Mouse (Mus musculus) layer of hippocampus, adult 8-10 months (tissue): Measurements from ENCODE around the gene Prkab1. TPM values are rescaled to one million over a fixed set of nuclear protein-coding genes. Genes with fewer than 3 reads are reported as not detected.

Experiments
- DNase-seq, 2 experiments: peaks; one replicate each; pipeline ENCODE4 v3.0.0; 2022; ENCODE audit warnings: low spot score in 2 of 2
- total RNA-seq, 4 experiments: library from RNA; stranded (reverse); gene quantifications; 2 replicates each; pipeline ENCODE4 v1.2.4; 2022

The Prkab1 gene
- 10 to 100 TPM; 20.9 to 27.1 (median 22.6) TPM for total RNA-seq

DNA sequence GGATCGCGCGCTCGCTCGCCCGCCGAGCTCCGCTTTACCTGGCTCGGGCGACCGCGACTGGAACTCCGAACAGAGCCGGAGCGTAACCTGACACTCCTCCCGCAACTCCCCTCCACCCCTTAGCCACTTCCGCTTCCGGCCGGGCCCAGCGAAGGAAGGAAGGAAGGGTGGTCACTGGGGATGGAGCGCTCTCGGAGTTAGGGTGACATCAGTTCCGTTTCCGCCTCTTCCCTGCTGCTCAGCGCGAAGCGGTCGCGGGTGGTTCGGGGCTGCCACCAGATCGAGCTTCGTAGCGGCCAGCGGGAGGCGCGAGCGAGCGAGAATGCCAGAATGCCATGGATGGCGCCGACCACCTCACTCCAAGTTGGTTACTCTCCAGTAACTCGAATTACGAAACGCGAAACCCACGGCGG lies at the start of gene Prkab1:
Gene Prkab1 (minus strand): TSS at position 182 of the 413 bp plus-strand sequence.
- DNase-seq, result peak; percentile 89 to 90

DNA sequence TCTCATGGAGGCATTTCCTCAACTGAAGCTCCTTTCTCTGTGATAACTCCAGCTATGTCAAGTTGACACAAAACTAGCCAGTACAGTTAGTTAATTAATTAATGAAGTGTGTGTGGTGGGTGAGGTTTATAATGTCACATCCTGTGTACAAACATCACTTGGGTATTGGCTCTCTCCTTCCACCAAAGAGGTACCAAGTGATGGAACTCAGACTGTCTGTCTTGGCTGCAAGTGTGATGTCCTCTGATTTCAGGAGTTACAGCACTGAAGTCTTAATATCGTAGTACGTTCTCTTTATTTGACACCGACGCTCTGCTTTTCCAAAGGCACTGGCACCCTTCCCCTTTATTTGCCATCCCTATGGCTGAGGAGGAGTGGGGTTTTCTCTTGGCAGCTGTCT lies 45.3 kb upstream of the Prkab1 start:
- DNase-seq, result no peak

DNA sequence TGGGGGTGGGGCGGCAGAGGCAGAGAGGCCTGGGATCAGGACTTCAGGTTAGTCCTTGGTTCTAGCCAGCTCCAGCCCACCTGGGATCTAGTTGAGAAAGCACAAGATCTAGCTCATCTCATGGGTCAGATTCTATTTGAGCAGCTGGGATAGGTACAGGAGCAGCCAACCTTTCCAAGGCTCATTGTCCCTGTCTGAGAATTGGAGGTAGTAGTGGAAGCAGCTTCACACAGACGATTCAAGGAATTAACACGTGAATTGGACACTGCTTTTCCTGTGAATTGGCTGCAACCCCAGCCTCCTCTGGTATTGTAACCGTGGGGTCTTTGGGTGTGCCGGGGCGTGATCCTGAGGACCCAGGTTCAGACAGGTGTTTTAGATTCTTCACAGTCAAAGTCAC lies 28.5 kb upstream of the Prkab1 start:
- no peak for DNase-seq

DNA sequence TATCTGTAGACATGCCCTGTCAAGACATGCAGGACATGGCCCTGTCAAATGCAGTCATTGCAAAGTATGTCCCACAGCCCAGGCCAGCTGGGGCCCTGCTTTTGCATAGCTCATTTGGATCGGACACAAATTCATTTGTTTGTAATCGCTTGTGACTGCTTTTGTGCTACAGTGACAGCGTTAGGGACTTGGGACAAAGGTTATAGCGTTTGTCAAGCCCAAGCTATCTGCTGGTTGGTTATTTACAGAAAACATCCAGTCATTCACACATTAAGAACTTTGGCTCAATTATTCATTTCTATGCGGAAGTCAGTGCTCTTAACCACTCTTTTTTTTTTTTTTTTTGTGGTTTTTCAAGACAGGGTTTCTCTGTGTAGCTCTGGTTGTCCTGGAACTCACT lies 27.9 kb upstream of the Prkab1 start:
- DNase-seq, result no peak

DNA sequence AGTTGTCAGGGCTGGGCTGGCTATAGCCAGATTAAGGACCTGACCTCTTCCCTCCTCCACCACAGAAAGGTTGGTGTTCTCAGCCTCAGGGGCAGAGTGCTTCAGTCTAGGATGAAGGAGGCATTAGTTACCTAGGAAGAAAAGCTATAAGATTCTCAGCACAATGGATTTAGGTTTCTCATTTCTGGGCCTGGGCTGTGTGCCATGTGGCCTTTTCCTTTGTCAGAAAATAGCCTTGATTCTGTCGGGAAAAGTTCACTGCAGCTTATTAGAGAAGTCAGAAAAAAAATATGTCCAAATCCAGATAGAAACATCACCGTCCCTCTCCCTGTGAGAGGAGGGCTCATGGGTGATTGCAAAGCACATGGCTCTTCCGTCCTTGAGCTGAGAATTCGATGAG lies 25.5 kb upstream of the Prkab1 start:
- DNase-seq, result no peak

DNA sequence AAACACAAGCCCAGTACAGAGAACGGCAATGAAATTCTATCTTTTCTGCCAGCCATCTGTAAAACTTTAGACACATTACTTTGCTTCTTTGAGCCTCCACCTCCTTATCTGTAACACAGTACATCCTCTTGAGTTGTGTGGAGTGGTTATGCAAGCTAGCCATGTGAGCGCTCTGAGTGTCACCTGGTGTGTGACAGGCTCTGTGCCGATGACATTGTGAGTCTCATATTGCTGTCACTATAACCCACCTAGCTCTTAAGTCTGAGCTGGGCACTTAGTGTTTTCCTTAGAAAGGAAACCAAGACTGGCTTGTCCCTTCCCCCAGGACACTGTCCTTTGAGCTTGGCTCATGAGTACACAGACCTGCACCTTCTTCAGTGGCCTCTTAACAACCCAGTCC lies 24.0 kb upstream of the Prkab1 start:
- no peak for DNase-seq

DNA sequence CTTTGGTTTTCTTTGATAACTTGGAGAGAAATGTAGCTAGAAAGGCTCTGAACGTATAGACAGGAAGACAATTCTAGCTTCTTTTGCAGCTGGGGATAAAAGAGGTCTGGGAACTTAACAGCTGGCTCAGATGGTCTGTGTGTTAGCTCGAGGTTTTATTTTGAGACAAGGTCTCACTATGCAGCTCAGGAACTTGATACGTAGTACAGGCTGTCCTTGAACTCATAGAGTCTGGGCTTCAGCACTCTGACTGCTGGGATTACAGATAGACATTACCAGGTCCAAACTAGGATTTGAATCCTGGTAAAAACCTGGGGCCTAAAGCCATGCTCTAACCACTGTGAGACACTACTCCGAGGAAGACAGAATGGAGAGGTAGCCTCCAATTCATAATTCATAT lies 21.9 kb upstream of the Prkab1 start:
- no peak for DNase-seq

DNA sequence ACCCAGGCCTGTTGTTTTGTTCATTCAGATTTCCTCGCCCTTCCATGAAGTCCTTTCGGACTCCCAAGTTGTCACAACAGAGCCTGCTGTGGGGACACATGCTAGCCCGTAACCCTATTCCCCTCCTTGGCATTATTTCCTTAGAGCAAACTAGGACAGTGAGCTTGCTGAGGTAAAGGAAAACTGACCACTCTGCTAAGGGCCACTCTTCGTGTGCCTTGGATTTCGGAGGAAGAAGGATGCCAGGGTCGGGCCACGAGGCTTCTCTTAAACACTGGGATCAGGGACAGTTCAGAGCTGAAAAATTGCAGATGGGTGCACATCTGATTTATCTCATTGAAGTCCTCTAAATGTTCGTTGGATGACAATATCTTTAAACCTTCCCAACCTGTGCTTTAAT lies 21.3 kb upstream of the Prkab1 start:
- DNase-seq, result no peak

DNA sequence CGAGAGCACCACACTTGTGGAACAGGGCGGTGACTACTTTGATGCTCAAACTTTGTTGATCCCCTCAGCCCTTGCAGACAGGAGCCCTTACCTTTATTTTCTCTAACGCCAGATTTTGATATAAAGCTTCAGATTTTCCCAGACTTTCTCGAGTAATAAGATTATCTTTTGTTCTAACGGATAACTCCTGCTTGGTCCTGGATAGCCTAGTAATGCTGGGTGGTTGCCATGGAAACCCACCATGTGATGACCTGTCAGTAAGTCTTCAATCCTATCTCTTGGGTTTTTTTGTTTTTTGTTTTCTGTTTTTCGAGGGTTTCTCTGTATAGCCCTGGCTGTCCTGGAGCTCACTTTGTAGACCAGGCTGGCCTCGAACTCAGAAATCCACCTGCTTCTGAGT lies 17.9 kb upstream of the Prkab1 start:
- no peak for DNase-seq

DNA sequence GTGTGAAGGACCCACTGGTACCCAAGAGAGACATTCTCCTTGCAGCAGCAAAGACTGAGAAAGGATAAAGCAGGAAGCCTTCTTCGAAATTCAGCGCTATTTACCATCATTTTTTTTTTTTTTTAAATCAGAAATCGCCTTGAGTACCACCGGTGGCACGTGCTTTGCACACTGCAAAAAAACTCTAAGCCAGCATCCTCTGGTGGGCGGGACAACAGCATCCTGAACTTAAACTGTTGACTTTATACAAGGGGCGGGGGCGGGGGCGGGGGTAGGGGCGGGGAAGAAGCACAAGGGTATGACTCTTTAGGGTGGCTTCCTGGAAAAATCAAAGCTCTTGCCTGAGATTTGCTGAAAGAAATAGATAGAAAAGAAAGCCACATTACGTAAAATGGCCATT lies 15.4 kb upstream of the Prkab1 start:
- no peak for DNase-seq

DNA sequence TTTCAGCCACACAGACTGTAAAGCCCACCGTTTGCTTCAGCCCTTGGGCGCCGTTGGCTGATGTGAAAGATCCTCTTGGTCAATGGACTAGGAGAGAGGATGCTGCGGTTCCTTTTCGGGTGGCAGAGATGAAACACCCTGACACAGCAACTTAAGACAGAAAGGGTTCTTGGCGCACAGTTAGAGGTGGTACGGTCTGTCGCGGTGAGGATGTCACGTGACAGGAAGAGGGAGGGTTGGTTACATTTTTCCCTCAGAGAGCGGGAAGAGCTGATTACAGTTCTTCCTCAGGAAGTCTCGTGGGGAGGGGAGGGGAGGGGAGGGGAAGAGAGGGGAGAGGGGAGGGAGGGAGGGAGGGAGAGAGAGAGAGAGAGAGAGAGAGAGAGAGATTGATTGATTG lies 13.4 kb upstream of the Prkab1 start:
- DNase-seq, result no peak

DNA sequence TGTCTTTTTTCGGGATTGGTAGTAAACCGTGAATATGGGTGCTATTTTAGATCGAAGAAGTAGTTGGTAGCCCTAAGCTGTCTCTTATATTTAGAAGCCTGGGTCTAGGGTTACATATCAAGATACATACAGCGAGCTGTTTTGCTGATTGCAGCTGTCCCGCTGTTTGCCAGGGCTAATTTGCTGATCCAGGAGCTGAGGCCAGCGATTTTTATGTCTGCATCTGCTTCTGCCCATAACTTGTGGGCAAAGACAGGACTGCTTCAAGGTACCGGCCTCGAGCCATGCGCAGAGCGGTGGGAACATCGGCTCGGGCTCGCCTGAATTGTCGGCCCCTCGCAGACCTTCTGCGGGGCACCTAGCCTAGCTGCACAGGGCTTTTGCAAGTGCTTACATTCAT lies 12.2 kb upstream of the Prkab1 start:
- DNase-seq, result no peak

DNA sequence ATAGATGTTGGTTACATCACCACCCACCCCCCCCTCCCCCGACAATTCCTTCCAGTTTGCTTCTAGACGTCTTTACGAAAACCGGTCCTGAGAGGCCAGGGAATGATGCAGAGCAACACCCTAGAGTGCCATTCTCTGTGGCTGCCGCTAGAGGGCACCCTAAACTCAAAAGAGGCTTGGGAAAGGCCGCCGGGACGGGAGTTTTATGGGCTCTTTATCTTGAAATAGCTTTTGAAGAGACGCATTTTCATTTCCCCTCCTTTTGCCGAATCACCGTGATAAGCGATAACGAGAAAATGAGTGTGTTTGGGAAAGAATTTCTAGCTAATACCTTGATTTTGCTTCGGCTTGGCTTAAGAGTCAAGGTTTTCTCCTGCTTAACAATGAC lies 6.9 kb upstream of the Prkab1 start:
- peak; percentile 38 to 56 for DNase-seq

DNA sequence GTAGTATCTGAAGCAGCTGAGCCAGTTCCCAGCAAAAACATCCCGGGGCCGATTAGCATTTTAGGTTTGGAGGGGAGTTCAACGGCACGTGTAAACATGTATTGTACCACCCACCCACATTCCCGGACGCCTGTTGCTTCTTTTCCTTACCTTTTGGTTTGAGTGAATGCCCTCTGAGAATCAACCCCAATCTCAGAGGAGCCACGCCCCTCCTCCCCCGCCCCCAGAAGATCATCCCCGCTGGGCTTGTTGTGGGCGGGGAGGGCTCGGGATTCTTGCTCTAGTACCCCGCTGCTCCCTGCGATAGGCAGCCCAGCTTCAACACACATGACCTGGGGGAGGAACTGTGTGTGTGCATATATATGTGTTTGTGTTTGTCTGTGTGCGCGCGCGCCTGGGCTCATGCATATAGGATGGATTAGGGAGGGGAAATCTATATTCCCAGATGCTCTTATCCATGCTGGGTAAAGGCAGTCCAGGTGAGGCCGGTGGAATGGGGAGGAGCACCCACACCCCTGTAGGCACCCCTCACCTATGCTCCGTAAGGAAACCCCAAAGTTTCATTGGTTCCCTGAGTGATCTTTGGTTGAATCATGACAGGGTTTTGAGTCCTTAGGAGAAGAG lies 6.4 kb upstream of the Prkab1 start:
- no peak for DNase-seq

DNA sequence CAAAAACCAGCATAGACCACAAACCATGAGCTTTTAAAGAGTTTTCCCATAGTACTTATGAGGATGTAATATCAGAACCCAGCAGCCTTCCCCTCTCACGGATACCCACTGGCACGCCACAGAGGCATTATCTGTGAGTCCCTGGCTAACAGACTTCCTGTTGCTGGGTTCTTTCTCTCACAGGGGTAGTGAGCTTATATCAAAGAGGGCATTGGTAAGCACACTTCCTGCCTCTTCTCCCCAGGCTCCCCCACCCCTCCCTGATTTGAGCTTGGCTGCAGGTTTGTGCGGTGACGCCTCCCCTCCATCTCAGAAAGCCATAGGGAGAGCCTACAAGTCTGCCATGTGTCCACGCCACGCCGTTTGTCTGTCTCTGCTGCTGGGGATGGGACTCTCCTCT lies 4.8 kb upstream of the Prkab1 start:
- no peak for DNase-seq

DNA sequence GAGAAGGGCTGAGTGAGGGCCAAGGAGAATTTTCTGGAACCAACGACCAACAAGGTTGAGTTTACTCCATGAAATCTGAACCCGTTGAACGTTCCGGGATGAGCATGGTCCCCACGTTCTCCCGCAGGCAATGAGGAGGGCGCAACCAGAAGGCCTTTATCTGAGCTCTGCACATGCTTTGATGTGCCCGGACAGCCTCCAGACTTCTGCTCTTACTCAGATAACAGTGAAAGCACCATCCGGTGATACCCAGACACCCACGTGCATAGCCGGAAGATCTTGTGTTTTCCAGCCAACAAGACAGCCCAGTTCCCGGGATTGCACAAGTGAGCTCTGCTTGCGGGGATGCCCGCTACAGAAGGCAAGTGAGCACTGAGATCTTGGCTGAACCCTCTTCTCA lies 2.3 kb upstream of the Prkab1 start:
- no peak for DNase-seq

DNA sequence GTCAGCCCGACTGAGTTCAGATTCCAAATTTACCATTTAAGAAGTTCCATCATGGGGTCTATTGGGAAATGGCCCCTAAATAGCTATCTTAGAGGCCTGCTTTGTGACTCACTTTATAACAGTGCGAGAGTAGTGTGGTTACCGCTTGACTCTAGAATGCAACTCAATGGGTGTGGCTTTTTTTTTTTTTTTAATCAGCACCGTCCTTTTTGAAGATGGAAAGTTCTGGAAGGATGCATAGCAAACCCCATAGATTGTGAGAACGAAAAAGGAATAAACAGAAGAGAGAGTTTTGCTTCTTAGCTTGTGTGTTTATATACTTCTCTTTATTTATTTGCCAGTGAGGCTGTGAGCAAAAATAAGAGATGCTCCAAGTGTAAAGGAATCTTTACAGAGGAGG lies 1.8 kb upstream of the Prkab1 start:
- DNase-seq, result no peak

DNA sequence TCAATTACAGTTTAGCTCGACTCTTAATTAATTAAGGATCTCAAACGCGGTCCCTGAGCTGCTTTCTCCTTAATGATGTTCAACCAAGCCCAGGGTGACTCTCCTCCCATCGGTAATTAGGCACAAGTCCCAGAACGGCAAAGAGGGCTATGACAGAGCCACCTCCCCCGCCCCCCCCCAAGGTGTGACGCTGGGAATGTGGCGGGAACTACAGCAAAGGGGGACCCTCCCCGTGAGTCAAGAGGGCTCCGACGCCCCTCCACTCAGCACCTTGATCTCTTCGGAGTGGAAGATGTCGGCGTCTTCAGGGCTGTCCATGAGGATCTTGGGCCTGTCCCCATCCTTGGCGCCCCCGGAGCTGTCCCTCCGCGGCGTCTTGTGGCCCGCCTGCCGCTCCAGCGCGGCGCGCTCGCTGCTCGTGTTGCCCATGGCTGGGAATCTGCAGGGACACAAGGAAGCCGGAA lies 455 bp downstream of the Prkab1 start:
- peak in 1 of 2 experiments; percentile 31 for DNase-seq

DNA sequence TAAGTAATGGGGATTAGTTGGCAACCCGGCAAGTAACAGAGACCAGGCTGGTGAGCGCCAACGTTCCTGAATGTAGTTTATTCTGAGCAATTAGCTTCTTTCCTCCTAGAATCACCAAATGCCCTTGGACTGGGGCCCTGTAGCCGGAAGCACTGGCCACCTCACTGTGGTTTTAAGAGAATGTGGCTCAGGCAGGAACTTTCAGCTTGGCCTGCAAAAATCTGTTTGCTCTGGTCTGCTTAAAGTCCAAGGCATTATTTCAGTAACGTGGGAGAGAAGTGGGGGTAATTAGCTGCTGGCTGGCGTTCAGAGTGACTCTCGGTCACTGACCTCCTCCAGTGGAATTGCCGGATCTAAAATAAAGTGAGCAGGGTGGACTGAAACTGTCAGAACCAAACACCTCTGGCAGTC lies 1.1 kb downstream of the Prkab1 start:
- DNase-seq, result peak; percentile 46 to 70

DNA sequence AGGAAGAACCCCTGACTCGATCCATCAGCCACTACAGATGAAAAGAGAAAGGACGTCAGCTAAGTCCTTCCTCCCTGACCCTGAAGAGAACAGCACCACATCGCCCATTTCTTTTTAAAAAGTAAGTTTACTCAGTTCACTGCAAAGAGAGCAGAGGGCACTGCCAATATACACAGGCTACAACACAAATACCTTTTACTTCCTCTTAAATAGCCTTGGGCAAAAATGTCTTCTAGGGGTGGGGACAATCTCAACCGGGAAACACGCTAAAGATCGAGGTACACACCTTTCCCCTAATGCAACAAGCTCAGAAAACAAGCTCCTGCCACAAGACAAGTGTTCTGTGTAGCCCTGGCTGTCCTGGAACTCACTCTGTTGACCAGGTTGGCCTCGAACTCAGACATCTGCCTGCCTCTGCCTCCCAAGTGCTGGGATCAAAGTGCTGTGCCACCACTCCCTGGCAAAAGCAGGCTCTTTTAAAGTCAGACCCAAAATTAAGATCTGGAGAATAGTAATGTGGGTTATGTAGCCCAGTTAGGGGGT lies 1.6 kb downstream of the Prkab1 start:
- DNase-seq, result no peak

DNA sequence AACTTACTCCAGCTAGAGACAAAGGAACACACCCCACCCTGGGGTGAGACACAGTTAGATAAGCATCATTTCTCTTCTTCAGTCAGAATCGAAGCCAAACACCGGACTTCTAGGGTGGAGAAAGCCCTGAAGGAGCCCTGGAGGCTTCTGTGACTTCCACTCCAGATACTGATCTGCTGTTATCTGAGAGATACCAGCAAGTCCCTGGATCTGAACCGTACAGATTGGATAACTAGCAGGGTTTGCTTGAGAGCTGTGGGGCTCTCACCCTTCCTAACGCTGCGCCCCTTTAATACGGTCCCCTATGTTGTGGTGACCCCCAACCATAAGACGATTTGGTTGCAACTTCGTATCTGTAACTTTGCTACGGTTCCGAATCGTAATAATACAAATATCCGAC lies 2.2 kb downstream of the Prkab1 start:
- DNase-seq, result no peak

DNA sequence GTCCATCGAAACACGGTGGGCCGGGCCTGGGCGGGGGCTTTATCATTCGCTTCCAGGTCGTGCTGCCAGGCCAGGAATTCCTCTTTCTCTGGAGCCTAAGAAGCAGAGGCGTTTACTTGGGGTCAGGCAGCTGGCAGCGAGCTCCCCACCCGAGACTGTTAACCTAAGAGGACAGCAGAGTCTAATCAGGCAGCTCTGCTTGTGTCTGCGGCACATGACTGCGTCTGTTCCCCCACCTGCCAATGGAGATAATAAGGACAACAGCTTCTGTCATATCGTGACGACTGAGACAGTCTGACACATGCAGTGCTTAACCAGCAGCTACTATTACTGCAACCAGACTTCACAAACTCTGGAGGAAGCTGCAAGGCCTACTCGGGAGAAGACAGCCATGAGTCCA lies 2.8 kb downstream of the Prkab1 start:
- no peak for DNase-seq

DNA sequence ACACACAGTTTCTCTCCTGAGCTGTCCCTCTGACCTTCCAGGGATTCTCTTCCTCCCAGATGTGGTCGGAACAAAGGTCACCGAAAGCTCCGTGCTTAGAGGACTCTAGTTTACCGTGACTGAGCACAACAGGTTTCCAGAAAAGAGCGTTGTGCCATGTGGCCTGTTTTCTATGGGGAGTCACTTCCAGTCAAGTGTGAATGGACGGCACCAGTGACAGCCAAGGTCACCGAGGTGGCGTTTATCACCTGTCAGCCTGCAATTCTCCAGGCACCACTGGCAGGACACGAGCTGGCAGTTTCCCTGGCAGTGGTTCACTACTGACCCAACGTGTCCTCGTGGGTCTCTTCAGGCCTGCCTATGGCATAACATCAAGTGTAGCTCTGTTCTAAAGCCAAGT lies 4.9 kb downstream of the Prkab1 start:
- DNase-seq, result no peak

DNA sequence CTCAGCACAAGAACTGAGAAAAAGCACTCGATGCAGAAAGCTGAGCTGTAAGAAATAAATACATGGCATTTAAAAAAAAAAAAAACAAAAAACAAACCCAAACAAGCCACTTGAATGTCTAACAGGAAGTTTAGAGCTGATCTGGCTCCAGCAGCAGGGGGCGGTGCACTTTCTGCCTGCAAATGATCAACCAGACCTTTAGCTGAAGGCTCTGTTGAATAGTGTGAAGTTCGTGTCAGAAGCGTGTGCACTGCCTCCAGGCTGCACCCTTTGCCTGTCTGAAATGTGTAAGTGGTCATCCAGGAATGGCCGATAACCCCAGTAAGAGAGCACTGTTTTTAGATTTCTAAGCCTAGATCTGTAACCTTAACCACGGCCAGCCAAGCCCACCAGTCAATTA lies 5.5 kb downstream of the Prkab1 start:
- no peak for DNase-seq
